ENCODE assay signal across 9 mouse cellular contexts in genomic region chr17:14693994-14694374, GRCm38 (mm10). TPM values are rescaled to one million over a fixed set of nuclear protein-coding genes. Genes with fewer than 3 reads are reported as not detected.
DNase-seq lines count a peak whose midpoint lies in the region; ATAC-seq lines count a peak whose summit lies in the region.
"Had no signal": no experiment of that assay in that cellular context is flagged by ENCODE, and none has a peak within 500 bp of the region (broad histone marks: within the 10 kb centered on the region; RNA-seq: fewer than 3 reads in every experiment).

Gene Thbs2, minus strand, starts transcription at chr17:14694235.

- no peaks in the 10 kb centered on the region for H3K9me3 ChIP-seq in forebrain, embryonic 15.5 days
- H3K9me3 ChIP-seq in limb, embryonic 11.5 days (ENCODE audit: control insufficient read depth, low read length): no peaks in the 10 kb centered on the region
- H3K9me3 ChIP-seq in midbrain, embryonic 14.5 days (ENCODE audit: control insufficient read depth, low read length): no peaks in the 10 kb centered on the region

- peak; percentile 39 for DNase-seq in left cerebral cortex, postnatal 4 days
- no peak for DNase-seq in left cerebral cortex, postnatal 36 days (ENCODE audit: low spot score in 2 of 2)
- DNase-seq in heart, postnatal 36 days: peak; percentile 60 to 71
- peak; percentile 72 for DNase-seq in limb, embryonic 11.5 days (ENCODE audit: low spot score)
- peak; percentile 47 for DNase-seq in midbrain, embryonic 14.5 days
- peak; percentile 75 to 77 for DNase-seq in urinary bladder, postnatal 4 days (ENCODE audit: low spot score in 2 of 2)

- WGBS in forebrain, embryonic 15.5 days: under 1% methylated on average over 14 of the region's 14 CpGs
- WGBS in limb, embryonic 11.5 days: under 1% methylated on average over 14 of the region's 14 CpGs
- WGBS in midbrain, embryonic 14.5 days: under 1% methylated on average over 14 of the region's 14 CpGs

- H3K27me3 ChIP-seq in forebrain, embryonic 15.5 days: no peaks in the 10 kb centered on the region
- no peaks in the 10 kb centered on the region for H3K27me3 ChIP-seq in limb, embryonic 11.5 days (ENCODE audit: control insufficient read depth, insufficient read depth, low read length)
- no peaks in the 10 kb centered on the region for H3K27me3 ChIP-seq in midbrain, embryonic 14.5 days (ENCODE audit: control insufficient read depth, insufficient read depth, low read length)

- intact Hi-C loops in left cerebral cortex, postnatal 4 days (cut with DNase I): no loop called here
- intact Hi-C loops in left cerebral cortex, postnatal 36 days (cut with DNase I): loop anchor here (10.0 kb wide), 1 partner anchor 431 kb away; no protein-coding TSS in a partner anchor
- intact Hi-C loops in heart, postnatal 36 days (cut with DNase I): no loop called here

- 0 out of 2 replicates have a peak within 1 kb of the TSS, but pooled peaks have one; percentile 11 for H3K9ac ChIP-seq in forebrain, embryonic 15.5 days (replicated peaks)
- peak within 1 kb of the TSS; percentile 38 for H3K9ac ChIP-seq in limb, embryonic 11.5 days (ENCODE audit: low read length)
- no peak within 1 kb of the TSS for H3K9ac ChIP-seq in midbrain, embryonic 14.5 days (replicated peaks; ENCODE audit: low read length)

- H3K4me3 ChIP-seq in forebrain, embryonic 15.5 days: peak within 1 kb of the TSS; percentile 24; the same call in 1 of the 2 replicates
- H3K4me3 ChIP-seq in limb, embryonic 11.5 days (ENCODE audit: low read depth, low read length): peak within 1 kb of the TSS; percentile 30
- H3K4me3 ChIP-seq in midbrain, embryonic 14.5 days (replicated peaks; ENCODE audit: low read depth, low read length): peak within 1 kb of the TSS; percentile 16; the same call in 1 of the 2 replicates

- H3K4me2 ChIP-seq in forebrain, embryonic 15.5 days (replicated peaks): peak within 1 kb of the TSS; percentile 39
- peak within 1 kb of the TSS; percentile 53 for H3K4me2 ChIP-seq in limb, embryonic 11.5 days (ENCODE audit: low read depth, severe bottlenecking)
- H3K4me2 ChIP-seq in midbrain, embryonic 14.5 days (ENCODE audit: low read length): peak within 1 kb of the TSS; percentile 48

- ATAC-seq in forebrain, embryonic 15.5 days (replicated peaks): peak; percentile 62; the same call in 1 of the 2 replicates
- ATAC-seq in limb, embryonic 11.5 days (ENCODE audit: insufficient number of reproducible peaks, low FRiP score, low TSS enrichment, low read depth): peak; percentile 84
- peak; percentile 63; the same call in 1 of the 2 replicates for ATAC-seq in midbrain, embryonic 14.5 days (ENCODE audit: low FRiP score, low TSS enrichment)
- ATAC-seq in erythroid progenitor cell, adult 5-6 weeks (replicated peaks; ENCODE audit: low FRiP score, poor library complexity, severe bottlenecking): no peak
- ATAC-seq: Patski had no signal

- H3K4me1 ChIP-seq in forebrain, embryonic 15.5 days: peaks cover 11% of the 10 kb centered on the region
- H3K4me1 ChIP-seq in limb, embryonic 11.5 days (ENCODE audit: control insufficient read depth, insufficient read depth, low read length): no peaks in the 10 kb centered on the region
- peaks cover 13% of the 10 kb centered on the region; the same call in 1 of the 2 replicates for H3K4me1 ChIP-seq in midbrain, embryonic 14.5 days (ENCODE audit: control insufficient read depth, insufficient read depth, low read length)

- H3K27ac ChIP-seq in forebrain, embryonic 15.5 days (replicated peaks): no peak within 1 kb of the TSS
- no peak within 1 kb of the TSS for H3K27ac ChIP-seq in limb, embryonic 11.5 days (replicated peaks; ENCODE audit: low read depth, low read length)
- H3K27ac ChIP-seq in midbrain, embryonic 14.5 days (replicated peaks; ENCODE audit: low read depth, low read length): no peak within 1 kb of the TSS

- no peaks in the 10 kb centered on the region for H3K36me3 ChIP-seq in forebrain, embryonic 15.5 days
- H3K36me3 ChIP-seq in limb, embryonic 11.5 days (ENCODE audit: control insufficient read depth, insufficient read depth, low read length): no peaks in the 10 kb centered on the region
- H3K36me3 ChIP-seq in midbrain, embryonic 14.5 days (ENCODE audit: control insufficient read depth, insufficient read depth, low read length): no peaks in the 10 kb centered on the region

RNA-seq across cellular contexts. Expression of gene Thbs2, which starts in this region (rescaled TPM):
- total RNA-seq in left cerebral cortex, postnatal 4 days (2021): 1 to 10 TPM; 5.5 to 5.6 TPM
- total RNA-seq in left cerebral cortex, postnatal 36 days (2021): 1 to 10 TPM; 4.6 to 4.8 TPM
- 0.84 and 1.2 TPM in 2 replicates for polyA plus RNA-seq in forebrain, embryonic 15.5 days (2015; fragmentation: Nextera tagmentation; extraction: Ambion mirVana)
- total RNA-seq in heart, postnatal 36 days (2021): 10 to 100 TPM; 17.1 to 17.4 TPM
- 2.2 TPM in 2 replicates for polyA plus RNA-seq in limb, embryonic 11.5 days (2014; fragmentation: Nextera tagmentation; extraction: Ambion mirVana)
- polyA plus RNA-seq in midbrain, embryonic 14.5 days (2014; fragmentation: Nextera tagmentation; extraction: Ambion mirVana): 0.65 and 1.7 TPM in 2 replicates
- not detected in 2 replicates for total RNA-seq in erythroid progenitor cell, adult 5-6 weeks (2015; ENCODE audit: low replicate concordance)
- total RNA-seq in erythroid progenitor cell, adult 5-6 weeks (2017; ENCODE audit: low replicate concordance): 1.3 TPM in 1 of 2 replicates, not detected in the other

Comparison
In these comparisons a context has a peak if more than half of its experiments do, and no peak if none do; other contexts are left out.
1. DNase-seq: peak in left cerebral cortex, postnatal 4 days (single experiment), heart, postnatal 36 days (2 of 2), limb, embryonic 11.5 days (single experiment), midbrain, embryonic 14.5 days (single experiment) and urinary bladder, postnatal 4 days (2 of 2); none in left cerebral cortex, postnatal 36 days (0 of 2).
2. Peak in every context shown above with its lines, with median percentiles within 50 percentile points of each other: H3K4me2 ChIP-seq and H3K4me3 ChIP-seq.